Mouse (Mus musculus) embryonic facial prominence, embryonic 14.5 days (tissue): ENCODE measurements around the gene Ybx2. TPM values are rescaled to one million over a fixed set of nuclear protein-coding genes. Genes with fewer than 3 reads are reported as not detected.
"Not testable (repeated sequence)": the region's sequence is repeated elsewhere in the genome, so short reads cannot be mapped to it uniquely, and the experiment has no call there.

Source experiments
- ATAC-seq: fragments of 200-750 bp; cut with Nextera tagmentation; 2 replicates; pipeline ENCODE4 v1.8.0; 2017; ENCODE audit warnings: low read depth, moderate number of reproducible peaks, moderate TSS enrichment
- DNase-seq: peaks from one replicate; pipeline ENCODE4 v3.0.0-alpha.2; 2015; ENCODE audit warnings: low spot score
- H3K27ac ChIP-seq: fragments of 300-500 bp; sonication (generic); replicated peaks from 2 replicates; pipeline ENCODE4 v1.5.1; 2014; ENCODE audit warnings: low read depth, mild to moderate bottlenecking, low read length, moderate library complexity
- H3K27me3 ChIP-seq: fragments of 300-500 bp; sonication (generic); replicated peaks from 2 replicates; pipeline ENCODE4 v1.6.1; 2014; ENCODE audit warnings: low read length; ENCODE audit not compliant: control insufficient read depth, insufficient read depth
- H3K36me3 ChIP-seq: fragments of 300-500 bp; sonication (generic); 2 replicates; pipeline ENCODE4 v1.6.1; 2014; ENCODE audit warnings: low read length, mixed read lengths; ENCODE audit not compliant: control insufficient read depth, insufficient read depth
- H3K4me1 ChIP-seq: fragments of 300-500 bp; sonication (generic); 2 replicates; pipeline ENCODE4 v1.6.1; 2014; ENCODE audit warnings: antibody characterized with exemption, low read length; ENCODE audit not compliant: control insufficient read depth, insufficient read depth
- H3K4me2 ChIP-seq: fragments of 300-500 bp; sonication (generic); 2 replicates; pipeline ENCODE4 v1.6.1; 2014; ENCODE audit warnings: low read depth, mild to moderate bottlenecking, low read length, moderate library complexity, mixed read lengths
- H3K4me3 ChIP-seq: fragments of 300-500 bp; sonication (generic); 2 replicates; pipeline ENCODE4 v1.5.1; 2014; ENCODE audit warnings: low read depth, mild to moderate bottlenecking, low read length
- H3K9ac ChIP-seq: fragments of 300-500 bp; sonication (generic); 2 replicates; pipeline ENCODE4 v1.6.1; 2014; ENCODE audit warnings: low read depth, mild to moderate bottlenecking, low read length, moderate library complexity, mixed read lengths
- H3K9me3 ChIP-seq: fragments of 300-500 bp; sonication (generic); 2 replicates; pipeline ENCODE4 v1.6.1; 2016; ENCODE audit warnings: low read length; ENCODE audit not compliant: control insufficient read depth
- WGBS: fragments of 180-500 bp; shearing (Covaris S2); extraction: QIAGEN DNeasy Blood & Tissue Kit; methylation state at CpG from one replicate; pipeline ENCODE4 v1.1.7; 2014; 5-methylcytosine and 5-hydroxymethylcytosine counted together
- polyA plus RNA-seq: library from polyadenylated mRNA; unstranded; fragments of >200 nt; fragmentation: Nextera tagmentation; extraction: Ambion mirVana; gene quantifications from 2 replicates; pipeline ENCODE4 v1.2.1, GENCODE M21; 2014

The Ybx2 gene
- polyA plus RNA-seq, 1 experiment from 2014 or later = 4.2 TPM

GRCm38 (mm10) chr11:69955618-69956017 is 20.0 kb downstream of the Ybx2 start:
- DNase-seq, H3K4me3 ChIP-seq, ATAC-seq, H3K27me3 ChIP-seq, H3K9me3 ChIP-seq, H3K36me3 ChIP-seq, H3K4me2 ChIP-seq, H3K27ac ChIP-seq, H3K9ac ChIP-seq, H3K4me1 ChIP-seq: not testable (repeated sequence)
- WGBS = 63% methylated on average over 2 of the region's 4 CpGs

GRCm38 (mm10) chr11:69956218-69956617 is 20.6 kb downstream of the Ybx2 start:
- Histone ChIP-seq H3K36me3 (no peaks in the 10 kb centered on the region), H3K9me3 (no peaks in the 10 kb centered on the region), H3K27ac (no peak overlapping the region), H3K4me2 (no peak overlapping the region), H3K4me3 (no peak overlapping the region), H3K9ac (no peak overlapping the region), H3K27me3 (no peaks in the 10 kb centered on the region), H3K4me1 (no peaks in the 10 kb centered on the region)
- ATAC-seq = no peak
- 58% methylated on average over 1 of the region's 1 CpGs for WGBS
- DNase-seq = no peak

GRCm38 (mm10) chr11:69960616-69961015 is 25.0 kb downstream of the Ybx2 start:
- Histone ChIP-seq H3K27me3 (peaks cover 39% of the 10 kb centered on the region), H3K4me3 (no peak overlapping the region), H3K36me3 (no peaks in the 10 kb centered on the region), H3K9ac (no peak overlapping the region), H3K27ac (no peak overlapping the region), H3K4me2 (no peak overlapping the region), H3K4me1 (no peaks in the 10 kb centered on the region), H3K9me3 (no peaks in the 10 kb centered on the region)
- no peak for ATAC-seq
- WGBS = 29% methylated on average over 5 of the region's 5 CpGs
- no peak for DNase-seq

GRCm38 (mm10) chr11:69961841-69962240 is 26.2 kb downstream of the Ybx2 start:
- no peak for ATAC-seq

GRCm38 (mm10) chr11:69964650-69965270 is 29.2 kb downstream of the Ybx2 start, which contains the start of gene Cldn7:
TSS of gene Cldn7 (plus strand) at chr11:69964779.
- WGBS = 6% methylated on average over 22 of the region's 24 CpGs
- Histone ChIP-seq H3K27me3 (peaks cover 61% of the 10 kb centered on the region), H3K27ac (peak within 1 kb of the TSS; percentile 28; the same call in 1 of the 2 replicates), H3K4me2 (peak within 1 kb of the TSS; percentile 67), H3K4me1 (peaks cover 6% of the 10 kb centered on the region; the same call in 1 of the 2 replicates), H3K36me3 (peaks cover 21% of the 10 kb centered on the region), H3K9me3 (no peaks in the 10 kb centered on the region), H3K4me3 (peak within 1 kb of the TSS; percentile 45), H3K9ac (peak within 1 kb of the TSS; percentile 62; the same call in 1 of the 2 replicates)
- DNase-seq (no peak), ATAC-seq (no peak; the same call in 1 of the 2 replicates)

More at GRCm38 (mm10) chr11:69961841-69962240, 26.2 kb downstream of the Ybx2 start:
- Histone ChIP-seq H3K4me2 (no peak overlapping the region), H3K36me3 (no peaks in the 10 kb centered on the region), H3K4me1 (peaks cover 4% of the 10 kb centered on the region; the same call in 1 of the 2 replicates), H3K9me3 (no peaks in the 10 kb centered on the region), H3K4me3 (no peak overlapping the region), H3K9ac (no peak overlapping the region), H3K27me3 (peaks cover 51% of the 10 kb centered on the region), H3K27ac (no peak overlapping the region)
- no peak for DNase-seq
- 38% methylated on average over 5 of the region's 5 CpGs for WGBS

GRCm38 (mm10) chr11:69965271-69966005 is 29.8 kb downstream of the Ybx2 start:
- Histone ChIP-seq H3K9me3 (no peaks in the 10 kb centered on the region), H3K4me3 (peak overlapping the region; percentile 45), H3K27ac (0 out of 2 replicates have a peak overlapping the region, but pooled peaks have one; percentile 28), H3K36me3 (peaks cover 28% of the 10 kb centered on the region), H3K4me1 (peaks cover 6% of the 10 kb centered on the region; the same call in 1 of the 2 replicates), H3K4me2 (peak overlapping the region; percentile 67), H3K27me3 (peaks cover 61% of the 10 kb centered on the region), H3K9ac (peak overlapping the region; percentile 62)
- DNase-seq (peak; percentile 70), ATAC-seq (peak; percentile 56; the same call in 1 of the 2 replicates)
- WGBS = 5% methylated on average over 27 of the region's 49 CpGs

- Histone ChIP-seq H3K4me1 (peaks cover 6% of the 10 kb centered on the region; the same call in 1 of the 2 replicates), H3K4me2 (peak overlapping the region; percentile 67), H3K27me3 (peaks cover 61% of the 10 kb centered on the region), H3K36me3 (peaks cover 32% of the 10 kb centered on the region), H3K9me3 (no peaks in the 10 kb centered on the region), H3K4me3 (peak overlapping the region; percentile 45), H3K27ac (0 out of 2 replicates have a peak overlapping the region, but pooled peaks have one; percentile 8), H3K9ac (peak overlapping the region; percentile 62)
- ATAC-seq = peak; percentile 27
- 2% methylated on average over 39 of the region's 59 CpGs for WGBS
- DNase-seq = peak; percentile 67
These were observed 30.6 kb downstream of the Ybx2 start for GRCm38 (mm10) chr11:69966006-69966859.
